Mouse (Mus musculus) lung, adult 2 months (tissue): Measurements from ENCODE around the gene Tmcc3.

Experiments used
- CTCF ChIP-seq: fragments of 200-500 bp; IDR thresholded peaks from 2 replicates; pipeline ENCODE4 v1.5.1; 2011; ENCODE audit warnings: mild to moderate bottlenecking, low read length, control low read depth; ENCODE audit not compliant: insufficient read depth
- POLR2A ChIP-seq: fragments of 200-500 bp; IDR thresholded peaks from 2 replicates; pipeline ENCODE4 v1.6.1; 2011; ENCODE audit warnings: low read depth, mild to moderate bottlenecking, control low read depth, low read length, borderline replicate concordance; ENCODE audit errors: extremely low read depth

DNA sequence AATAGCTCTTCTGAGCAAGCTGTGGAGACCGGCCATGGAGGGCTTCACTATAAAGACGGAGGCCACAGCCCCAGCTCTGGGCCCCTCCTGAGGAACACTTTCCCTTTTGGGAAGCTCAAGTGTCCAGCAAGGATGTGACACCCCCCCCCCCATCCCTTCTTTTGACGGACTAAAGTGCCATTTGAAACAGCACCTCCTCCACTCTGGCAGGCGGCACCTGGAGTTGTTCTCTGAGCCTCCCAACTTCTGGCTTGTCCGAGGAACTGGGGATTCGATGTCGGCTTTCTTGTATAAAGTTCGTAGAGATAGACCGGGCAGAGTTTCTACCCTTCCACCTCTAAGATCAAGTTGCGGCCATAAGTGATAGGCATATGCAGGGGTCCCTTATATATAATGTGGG, 203.8 kb downstream of the Tmcc3 start:
- TF ChIP-seq CTCF: no peak
- no peak for TF ChIP-seq POLR2A
